ENCODE assay signal across 23 mouse cellular contexts in the genomic region with DNA sequence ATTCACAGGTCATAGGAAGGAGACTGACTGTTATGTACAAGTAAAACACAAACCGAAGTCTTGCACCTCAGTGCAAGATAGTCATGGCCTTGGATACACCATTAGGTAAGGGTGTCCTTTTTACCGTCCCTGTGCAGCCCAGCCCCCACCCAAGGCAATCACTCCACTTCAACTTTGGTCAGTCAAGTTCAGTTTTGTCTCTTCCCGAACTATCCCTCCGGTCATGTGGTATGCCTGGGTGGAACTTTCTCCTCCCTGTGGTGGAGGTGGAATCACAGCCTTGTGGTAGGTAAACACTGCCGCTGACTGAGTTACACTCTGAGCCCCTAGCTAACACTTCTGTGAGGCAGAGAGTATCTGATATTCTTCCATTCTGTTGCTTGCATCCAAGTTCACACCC. TPM values are rescaled to one million over a fixed set of nuclear protein-coding genes. Genes with fewer than 3 reads are reported as not detected.
A peak's percentile ranks its signal among the peaks of the same experiment; 100 is the strongest.
DNase-seq lines count a peak whose midpoint lies in the region; ATAC-seq and TF ChIP-seq lines count a peak whose summit lies in the region.
"Had no signal": no experiment of that assay in that cellular context is flagged by ENCODE, and none has a peak within 500 bp of the region (broad histone marks: within the 10 kb centered on the region; RNA-seq: fewer than 3 reads in every experiment).

No protein-coding gene starts in this region.

- no peaks in the 10 kb centered on the region; the same call in none of the 2 replicates for H3K79me2 ChIP-seq in liver, adult 2 months (ENCODE audit: control insufficient read depth, insufficient read depth, low read length)

- H3K9ac ChIP-seq in kidney, postnatal 0 days (ENCODE audit: low read depth, low read length): no peak overlapping the region
- H3K9ac ChIP-seq in liver, adult 2 months (ENCODE audit: low read depth, low read length): no peak overlapping the region
- H3K9ac ChIP-seq: forebrain, embryonic 12.5 days; limb, embryonic 12.5 days; midbrain, embryonic 13.5 days; stomach, embryonic 15.5 days had no signal

- no peak for TF ChIP-seq POLR2A in liver, adult 2 months (IDR thresholded peaks at IDR 0.05; ENCODE audit: extremely low read depth, insufficient read depth, low read length)
- TF ChIP-seq POLR2A in small intestine, adult 2 months (IDR thresholded peaks at IDR 0.05; ENCODE audit: low read depth, low read length): no peak

- ATAC-seq in kidney, postnatal 0 days (replicated peaks; ENCODE audit: low FRiP score, low read depth): no peak
- ATAC-seq: CD4-positive, CD25-positive, alpha-beta regulatory T cell, adult 4 months; hindbrain, postnatal 0 days; midbrain, embryonic 13.5 days had no signal

- no peaks in the 10 kb centered on the region for H3K36me3 ChIP-seq in kidney, postnatal 0 days (ENCODE audit: insufficient read depth, low read length)
- no peaks in the 10 kb centered on the region for H3K36me3 ChIP-seq in liver, adult 2 months (ENCODE audit: control insufficient read depth, insufficient read depth, low read length)
- no peaks in the 10 kb centered on the region for H3K36me3 ChIP-seq in small intestine, adult 2 months (ENCODE audit: control insufficient read depth, insufficient read depth, low read length)
- H3K36me3 ChIP-seq: embryonic facial prominence, embryonic 13.5 days; forebrain, embryonic 12.5 days; G1E; limb, embryonic 12.5 days; midbrain, embryonic 13.5 days; stomach, embryonic 15.5 days had no signal

- no peaks in the 10 kb centered on the region for H3K27me3 ChIP-seq in kidney, postnatal 0 days (ENCODE audit: insufficient read depth, low read length)
- no peaks in the 10 kb centered on the region for H3K27me3 ChIP-seq in liver, adult 2 months (ENCODE audit: control insufficient read depth, insufficient read depth, low read length)
- no peaks in the 10 kb centered on the region for H3K27me3 ChIP-seq in small intestine, adult 2 months (ENCODE audit: control insufficient read depth, insufficient read depth, low read length)
- H3K27me3 ChIP-seq: stomach, embryonic 15.5 days had no signal

- no peak overlapping the region for H3K4me3 ChIP-seq in kidney, postnatal 0 days (replicated peaks; ENCODE audit: low read depth, low read length)
- H3K4me3 ChIP-seq in liver, adult 2 months (ENCODE audit: insufficient read depth, low read depth, low read length): no peak overlapping the region
- H3K4me3 ChIP-seq in small intestine, adult 2 months (ENCODE audit: low read depth, low read length): no peak overlapping the region
- H3K4me3 ChIP-seq: forebrain, embryonic 12.5 days; limb, embryonic 12.5 days; stomach, embryonic 15.5 days had no signal

- no peak overlapping the region for H3K4me2 ChIP-seq in kidney, postnatal 0 days (ENCODE audit: low read length)

- peaks cover 10% of the 10 kb centered on the region for H3K4me1 ChIP-seq in kidney, postnatal 0 days (replicated peaks; ENCODE audit: insufficient read depth, low read length)
- H3K4me1 ChIP-seq in liver, adult 2 months (ENCODE audit: control insufficient read depth, insufficient read depth, low read length): peaks cover 2% of the 10 kb centered on the region; the same call in 1 of the 2 replicates
- peaks cover 4% of the 10 kb centered on the region; the same call in 1 of the 2 replicates for H3K4me1 ChIP-seq in small intestine, adult 2 months (ENCODE audit: control insufficient read depth, insufficient read depth, insufficient read length, low read length)

- no peaks in the 10 kb centered on the region for H3K9me3 ChIP-seq in kidney, postnatal 0 days (replicated peaks; ENCODE audit: low read length)
- H3K9me3 ChIP-seq: forebrain, embryonic 12.5 days; G1E; limb, embryonic 12.5 days; megakaryocyte, embryonic 14.5 days; midbrain, embryonic 13.5 days; stomach, embryonic 15.5 days had no signal

- peak; percentile 23 for DNase-seq in cerebellum, adult 9-11 months
- DNase-seq in cerebellum, adult 9-10 months: no peak
- no peak for DNase-seq in kidney, postnatal 0 days (ENCODE audit: low spot score)
- DNase-seq in kidney, adult 11 months: no peak
- peak; percentile 33 for DNase-seq in liver, adult 2 months (ENCODE audit: extremely low read depth, low read depth, low spot score)
- no peak for DNase-seq in spleen, adult 18-20 months
- DNase-seq in retina, embryonic 14.5 days (ENCODE audit: low spot score): no peak
- DNase-seq: embryo, embryonic 11 days; gastrocnemius, postnatal 36 days; kidney, adult 18-20 months; lung, adult 2 months; thymus, adult 18-20 months; thymus, postnatal 4 days had no signal

- TF ChIP-seq CTCF in kidney, postnatal 0 days (IDR thresholded peaks at IDR 0.05; ENCODE audit: low read depth): 0 out of 2 replicates have a peak, but pooled peaks have one; percentile 16
- TF ChIP-seq CTCF in liver, adult 2 months (IDR thresholded peaks at IDR 0.05; ENCODE audit: low read depth, low read length): no peak; the same call in 1 of the 2 replicates
- TF ChIP-seq CTCF in small intestine, adult 2 months (IDR thresholded peaks at IDR 0.05; ENCODE audit: extremely low read depth, insufficient read length, insufficient replicate concordance, low read depth, low read length): no peak

- WGBS in kidney, postnatal 0 days: 83% methylated on average over 5 of the region's 5 CpGs
- WGBS in liver, adult 2 months: 34% methylated on average over 5 of the region's 5 CpGs
- WGBS in small intestine, adult 2 months: 42% methylated on average over 5 of the region's 5 CpGs

- H3K27ac ChIP-seq in kidney, postnatal 0 days: no peak overlapping the region
- H3K27ac ChIP-seq in liver, adult 2 months (replicated peaks; ENCODE audit: insufficient read depth, low read depth, low read length): no peak overlapping the region
- 0 out of 2 replicates have a peak overlapping the region, but pooled peaks have one; percentile 64 for H3K27ac ChIP-seq in small intestine, adult 2 months (ENCODE audit: insufficient read depth, low read depth, low read length)
- H3K27ac ChIP-seq: embryonic facial prominence, embryonic 13.5 days; forebrain, embryonic 12.5 days; hindbrain, postnatal 0 days; limb, embryonic 12.5 days; midbrain, embryonic 13.5 days; stomach, embryonic 15.5 days had no signal

RNA-seq across cellular contexts. Expression of a gene that starts 1.8 kb away (rescaled TPM):
- polyA plus RNA-seq in kidney, postnatal 0 days (2015; fragmentation: Nextera tagmentation; extraction: Ambion mirVana): 14.4 and 18.8 TPM in 2 replicates
- 6.7 and 8.2 TPM in 2 replicates for total RNA-seq in liver, adult 2 months (2014; rRNA removed)
- 5.6 and 6.7 TPM in 2 replicates for polyA plus RNA-seq in liver, adult 2 months (2012; rRNA removed)
- polyA plus RNA-seq in small intestine, adult 2 months (2012; rRNA removed): 9.2 and 16.8 TPM in 2 replicates

Comparison
In these comparisons a context has a peak if more than half of its experiments do, and no peak if none do; other contexts are left out.
1. DNase-seq: peak in cerebellum, adult 9-11 months (single experiment) and liver, adult 2 months (single experiment); none in cerebellum, adult 9-10 months (single experiment), kidney, postnatal 0 days (single experiment), kidney, adult 11 months (single experiment), spleen, adult 18-20 months (0 of 2) and retina, embryonic 14.5 days (single experiment).